Mouse (Mus musculus) kidney, adult 2 months (tissue): ENCODE results near the gene Tbxas1. TPM values are rescaled to one million over a fixed set of nuclear protein-coding genes. Genes with fewer than 3 reads are reported as not detected.

ENCODE experiments used
- DNase-seq: peaks from one replicate; pipeline ENCODE4 v3.0.0; 2021
- H3K27ac ChIP-seq: fragments of 200-500 bp; 2 replicates; pipeline ENCODE4 v1.5.1; 2012; ENCODE audit warnings: low read depth, low read length, control low read depth, inconsistent platforms; ENCODE audit not compliant: insufficient read depth
- H3K27me3 ChIP-seq: fragments of 200-500 bp; replicated peaks from 2 replicates; pipeline ENCODE4 v1.6.1; 2012; ENCODE audit warnings: mild to moderate bottlenecking, moderate library complexity, low read length, inconsistent platforms; ENCODE audit not compliant: control insufficient read depth, insufficient read depth
- H3K36me3 ChIP-seq: fragments of 200-500 bp; 2 replicates; pipeline ENCODE4 v1.6.1; 2012; ENCODE audit warnings: mild to moderate bottlenecking, moderate library complexity, low read length, inconsistent platforms; ENCODE audit not compliant: control insufficient read depth, insufficient read depth
- H3K4me1 ChIP-seq: fragments of 200-500 bp; 2 replicates; pipeline ENCODE4 v1.6.1; 2011; ENCODE audit warnings: low read length; ENCODE audit not compliant: control insufficient read depth, insufficient read depth
- H3K4me3 ChIP-seq: fragments of 200-500 bp; 2 replicates; pipeline ENCODE4 v1.5.1; 2011; ENCODE audit warnings: mild to moderate bottlenecking, low read depth, low read length, control low read depth; ENCODE audit not compliant: insufficient read depth
- CTCF ChIP-seq: fragments of 200-500 bp; conservative IDR thresholded peaks from 2 replicates; pipeline ENCODE4 v1.5.1; 2011; ENCODE audit warnings: low read depth, mild to moderate bottlenecking, control low read depth, low read length, moderate library complexity, mixed read lengths; ENCODE audit not compliant: insufficient read depth, insufficient read length
- POLR2A ChIP-seq: fragments of 200-500 bp; IDR thresholded peaks from one replicate; pipeline ENCODE4 v1.6.1; 2011; ENCODE audit warnings: low read depth, low read length, control low read depth
- WGBS: fragments of 180-500 bp; shearing (Covaris S2); methylation state at CpG from one replicate; pipeline ENCODE4 v1.1.7; 2018; 5-methylcytosine and 5-hydroxymethylcytosine counted together
- polyA plus RNA-seq: library from polyadenylated mRNA; depleted of rRNA; stranded (reverse); fragments of >200 nt; gene quantifications from 2 replicates; pipeline ENCODE4 v1.2.3, GENCODE M21; 2012

Gene Tbxas1
- polyA plus RNA-seq, 1 experiment, result 19.5 TPM

- no peaks in the 10 kb centered on the region for H3K27me3 ChIP-seq
- no peak overlapping the region for H3K4me3 ChIP-seq
- WGBS, result 21% methylated on average over 3 of the region's 3 CpGs
- no peak for TF ChIP-seq CTCF
- TF ChIP-seq POLR2A, result no peak
- peaks cover 11% of the 10 kb centered on the region for H3K4me1 ChIP-seq
- no peaks in the 10 kb centered on the region for H3K36me3 ChIP-seq
- DNase-seq, result peak; percentile 66
- no peak overlapping the region for H3K27ac ChIP-seq
Measured at GRCm38 (mm10) chr6:38928489-38928888, 53.3 kb downstream of the Tbxas1 start.

GRCm38 (mm10) chr6:38936009-38936408, 60.8 kb downstream of the Tbxas1 start:
- Histone ChIP-seq H3K27me3 (no peaks in the 10 kb centered on the region), H3K4me3 (no peak overlapping the region), H3K4me1 (0 out of 2 replicates have a peak, but pooled peaks cover 2% of the 10 kb centered on the region), H3K27ac (no peak overlapping the region), H3K36me3 (no peaks in the 10 kb centered on the region)
- no peak for DNase-seq
- 82% methylated on average over 2 of the region's 2 CpGs for WGBS
- TF ChIP-seq CTCF (no peak), POLR2A (no peak)

GRCm38 (mm10) chr6:38938421-38938820, 63.2 kb downstream of the Tbxas1 start:
- Histone ChIP-seq H3K36me3 (no peaks in the 10 kb centered on the region), H3K27me3 (no peaks in the 10 kb centered on the region), H3K4me3 (no peak overlapping the region), H3K4me1 (0 out of 2 replicates have a peak, but pooled peaks cover 2% of the 10 kb centered on the region), H3K27ac (no peak overlapping the region; the same call in 1 of the 2 replicates)
- WGBS, result 55% methylated on average over 6 of the region's 6 CpGs
- TF ChIP-seq POLR2A (no peak), CTCF (no peak)
- DNase-seq, result peak; percentile 25

GRCm38 (mm10) chr6:38939096-38939495, 63.9 kb downstream of the Tbxas1 start:
- Histone ChIP-seq H3K27ac (no peak overlapping the region), H3K27me3 (no peaks in the 10 kb centered on the region), H3K4me1 (0 out of 2 replicates have a peak, but pooled peaks cover 2% of the 10 kb centered on the region), H3K4me3 (no peak overlapping the region), H3K36me3 (no peaks in the 10 kb centered on the region)
- 82% methylated on average over 4 of the region's 4 CpGs for WGBS
- TF ChIP-seq CTCF (no peak), POLR2A (no peak)
- peak; percentile 28 for DNase-seq

- Histone ChIP-seq H3K4me1 (0 out of 2 replicates have a peak, but pooled peaks cover 2% of the 10 kb centered on the region), H3K27me3 (no peaks in the 10 kb centered on the region), H3K4me3 (no peak overlapping the region), H3K36me3 (no peaks in the 10 kb centered on the region), H3K27ac (no peak overlapping the region)
- 65% methylated on average over 1 of the region's 1 CpGs for WGBS
- TF ChIP-seq POLR2A, result no peak
- no peak for TF ChIP-seq CTCF
- peak; percentile 71 for DNase-seq
Measured at GRCm38 (mm10) chr6:38941016-38941415, 65.8 kb downstream of the Tbxas1 start.

GRCm38 (mm10) chr6:38942771-38943170, 67.6 kb downstream of the Tbxas1 start:
- H3K36me3 ChIP-seq, result no peaks in the 10 kb centered on the region
- no peaks in the 10 kb centered on the region for H3K27me3 ChIP-seq
- H3K27ac ChIP-seq, result no peak overlapping the region
- 0 out of 2 replicates have a peak, but pooled peaks cover 2% of the 10 kb centered on the region for H3K4me1 ChIP-seq
- no peak for DNase-seq
- no peak overlapping the region for H3K4me3 ChIP-seq
- TF ChIP-seq CTCF (no peak), POLR2A (no peak)
- WGBS, result 95% methylated on average over 3 of the region's 3 CpGs

GRCm38 (mm10) chr6:38944392-38944791, 69.2 kb downstream of the Tbxas1 start:
- whole genome bisulfite sequencing, result 92% methylated on average over 8 of the region's 8 CpGs
- TF ChIP-seq POLR2A, result no peak
- TF ChIP-seq CTCF, result no peak

More at GRCm38 (mm10) chr6:38944392-38944791, 69.2 kb downstream of the Tbxas1 start:
- Histone ChIP-seq H3K27me3 (no peaks in the 10 kb centered on the region), H3K27ac (no peak overlapping the region), H3K36me3 (no peaks in the 10 kb centered on the region), H3K4me3 (no peak overlapping the region), H3K4me1 (no peaks in the 10 kb centered on the region)
- DNase-seq, result no peak
